Mouse (Mus musculus) right cerebral cortex, adult 18-20 months (tissue): Measurements from ENCODE around the gene Park7.
A peak's percentile ranks its signal among the peaks of the same experiment; 100 is the strongest.

Experiments used
- DNase-seq: peaks from one replicate; pipeline ENCODE4 v3.0.0; 2022; ENCODE audit warnings: mixed read lengths

Park7 gene

GRCm38 (mm10) chr4:150872139-150872651, 42.0 kb downstream of the Park7 start:
- DNase-seq = peak; percentile 66

GRCm38 (mm10) chr4:150871392-150872138, 42.7 kb downstream of the Park7 start:
- DNase-seq = peak; percentile 46

GRCm38 (mm10) chr4:150870963-150871391, 43.3 kb downstream of the Park7 start:
- DNase-seq = no peak

GRCm38 (mm10) chr4:150869276-150870197, 44.7 kb downstream of the Park7 start:
- DNase-seq = no peak

- DNase-seq = no peak
Measured at GRCm38 (mm10) chr4:150868859-150869258, 45.4 kb downstream of the Park7 start.

GRCm38 (mm10) chr4:150868161-150868560, 46.1 kb downstream of the Park7 start:
- no peak for DNase-seq

GRCm38 (mm10) chr4:150866494-150866893, 47.7 kb downstream of the Park7 start:
- DNase-seq = no peak

GRCm38 (mm10) chr4:150866069-150866468, 48.2 kb downstream of the Park7 start:
- no peak for DNase-seq

GRCm38 (mm10) chr4:150865371-150865770, 48.9 kb downstream of the Park7 start:
- no peak for DNase-seq

GRCm38 (mm10) chr4:150862626-150863375, 51.4 kb downstream of the Park7 start:
- no peak for DNase-seq

- DNase-seq = no peak
Measured at GRCm38 (mm10) chr4:150861161-150861560, 53.1 kb downstream of the Park7 start.

GRCm38 (mm10) chr4:150860526-150860925, 53.7 kb downstream of the Park7 start:
- DNase-seq = no peak

GRCm38 (mm10) chr4:150855346-150855745, 58.9 kb downstream of the Park7 start:
- peak; percentile 32 for DNase-seq

- DNase-seq = peak; percentile 94
Measured at GRCm38 (mm10) chr4:150854839-150855246, 59.4 kb downstream of the Park7 start.

GRCm38 (mm10) chr4:150853680-150854461, 60.4 kb downstream of the Park7 start, which contains the start of gene Errfi1:
Gene Errfi1 (plus strand): TSS chr4:150853919.
- no peak for DNase-seq

- DNase-seq = no peak
Measured at GRCm38 (mm10) chr4:150852479-150852878, 61.8 kb downstream of the Park7 start.

- DNase-seq = no peak
Measured at GRCm38 (mm10) chr4:150852045-150852444, 62.2 kb downstream of the Park7 start.

- DNase-seq = no peak
Measured at GRCm38 (mm10) chr4:150850893-150851292, 63.3 kb downstream of the Park7 start.

GRCm38 (mm10) chr4:150849964-150850363, 64.3 kb downstream of the Park7 start:
- no peak for DNase-seq
